Mouse (Mus musculus) lung, adult 18-20 months (tissue): ENCODE data around the gene Hoxd12.
A peak's percentile ranks its signal among the peaks of the same experiment; 100 is the strongest.

Experiments used
- DNase-seq, 2 experiments: peaks; one replicate each; pipeline ENCODE4 v3.0.0; 2022; ENCODE audit warnings: mixed read lengths in 2 of 2

The Hoxd12 gene

DNA sequence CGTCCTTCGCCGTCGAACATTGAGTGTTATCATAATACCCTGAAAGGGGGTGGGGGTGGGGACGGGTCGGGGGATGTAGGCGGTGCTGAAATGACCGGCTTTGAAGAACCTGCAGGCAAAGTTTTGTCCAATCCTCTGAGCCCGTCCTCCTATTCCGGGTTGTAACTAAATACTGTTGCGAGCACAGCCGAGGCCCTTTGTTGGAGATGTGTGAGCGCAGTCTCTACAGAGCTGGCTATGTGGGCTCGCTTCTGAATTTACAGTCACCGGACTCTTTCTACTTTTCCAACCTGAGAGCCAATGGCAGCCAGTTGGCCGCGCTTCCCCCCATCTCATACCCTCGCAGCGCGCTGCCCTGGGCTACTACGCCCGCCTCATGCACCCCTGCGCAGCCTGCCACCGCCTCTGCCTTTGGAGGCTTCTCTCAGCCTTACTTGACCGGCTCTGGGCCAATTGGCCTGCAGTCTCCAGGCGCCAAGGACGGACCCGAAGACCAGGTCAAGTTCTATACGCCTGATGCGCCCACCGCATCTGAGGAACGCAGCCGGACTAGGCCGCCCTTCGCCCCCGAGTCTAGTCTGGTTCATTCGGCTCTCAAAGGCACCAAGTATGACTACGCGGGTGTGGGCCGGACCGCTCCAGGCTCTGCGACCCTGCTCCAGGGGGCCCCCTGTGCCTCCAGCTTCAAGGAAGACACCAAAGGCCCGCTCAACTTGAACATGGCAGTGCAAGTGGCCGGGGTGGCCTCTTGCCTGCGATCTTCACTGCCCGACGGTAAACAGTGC lies at the start of gene Hoxd12:
Gene Hoxd12, plus strand, starts transcription at position 133 of the 785 bp plus-strand sequence.
- DNase-seq = no peak

DNA sequence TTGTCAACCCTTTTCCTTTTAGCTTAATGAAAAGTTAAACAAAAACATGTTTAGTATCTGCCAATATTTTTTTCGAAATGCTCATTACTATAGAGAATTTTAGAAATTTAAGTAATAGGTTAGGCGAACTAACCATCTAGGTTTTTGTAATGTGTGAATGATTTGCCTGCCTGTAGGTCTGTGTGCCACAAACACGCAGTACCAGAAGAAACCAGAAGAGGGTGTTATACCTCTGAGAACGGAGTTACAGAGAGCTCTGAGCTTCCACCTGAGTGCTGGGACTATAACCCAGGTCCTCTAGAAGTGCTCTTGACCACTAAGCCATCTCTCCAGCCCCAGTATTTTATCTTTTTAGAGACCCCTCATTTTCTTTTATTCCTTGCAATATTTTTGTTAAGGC lies 39.4 kb upstream of the Hoxd12 start:
- DNase-seq = no peak

DNA sequence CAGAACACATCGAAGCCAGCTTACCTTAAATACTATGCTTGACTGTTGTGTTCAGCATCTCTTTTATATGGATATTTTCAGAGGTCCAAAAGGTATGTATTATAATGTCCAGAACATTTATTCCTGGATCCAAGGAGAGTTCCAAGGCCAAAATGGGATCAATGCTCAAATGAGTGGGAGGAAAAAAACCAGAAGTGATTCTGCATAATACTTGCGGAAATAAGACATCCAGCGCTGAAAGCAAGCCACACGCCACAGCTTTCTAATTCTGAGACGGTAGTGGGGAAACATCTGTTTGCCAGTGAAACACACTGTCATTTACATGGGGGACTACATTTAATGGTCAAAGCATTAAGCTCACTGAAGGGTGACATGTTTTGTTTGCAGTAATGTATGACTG lies 32.4 kb upstream of the Hoxd12 start:
- DNase-seq = no peak

GRCm38 (mm10) chr2:74645631-74646030 lies 29.2 kb upstream of the Hoxd12 start:
- DNase-seq = no peak

- DNase-seq = no peak
These were observed 27.5 kb upstream of the Hoxd12 start for GRCm38 (mm10) chr2:74647082-74647864.

DNA sequence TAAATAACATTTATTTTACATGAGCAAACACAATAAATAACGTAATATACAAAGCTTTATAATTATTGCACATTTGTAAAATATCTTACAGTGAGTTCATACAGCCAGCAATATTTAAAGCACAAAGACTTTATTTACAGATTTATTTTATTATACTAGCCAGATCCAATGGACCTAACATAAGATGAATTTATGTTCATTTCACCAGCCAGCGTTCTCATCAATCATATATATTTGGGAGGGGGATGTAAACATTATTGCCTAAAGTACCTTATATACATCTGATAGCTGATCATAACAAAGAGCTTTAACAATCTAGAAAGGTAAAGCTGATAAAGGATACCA lies 21.8 kb upstream of the Hoxd12 start:
- DNase-seq = no peak

GRCm38 (mm10) chr2:74653781-74654535 lies 20.9 kb upstream of the Hoxd12 start:
- no peak for DNase-seq

DNA sequence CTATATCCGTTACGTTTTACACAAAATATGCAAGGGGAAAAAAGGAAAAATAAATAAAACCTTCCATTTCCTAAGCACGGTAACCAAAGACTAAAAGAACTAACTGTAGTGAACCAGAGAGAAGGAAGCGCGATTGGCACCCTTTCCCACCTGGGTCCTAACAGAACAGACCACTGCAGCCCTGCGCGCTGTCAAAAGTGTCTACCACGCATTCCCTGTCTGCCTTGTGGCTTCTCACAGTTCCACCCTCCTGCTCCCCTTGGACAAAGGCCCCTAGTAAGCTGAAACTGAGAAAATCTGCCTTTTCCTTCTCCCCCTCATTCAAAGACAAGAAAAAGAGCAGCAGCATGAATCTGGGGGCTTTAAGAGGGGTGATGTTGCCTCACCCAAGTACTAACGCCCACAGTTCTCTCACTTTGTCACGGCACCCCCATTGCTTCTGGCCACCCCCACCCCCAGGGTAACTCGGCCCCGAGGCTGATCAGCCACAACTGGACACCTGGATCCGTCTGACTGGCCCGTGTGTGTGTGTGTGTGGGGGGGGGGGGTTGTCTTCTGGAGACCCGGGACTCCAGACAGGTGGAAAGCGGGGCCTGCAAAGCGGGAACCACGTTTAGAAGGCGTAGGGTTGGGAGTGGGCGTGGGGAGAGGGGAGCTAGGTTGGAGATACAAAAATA lies 19.9 kb upstream of the Hoxd12 start:
- DNase-seq = no peak

- DNase-seq = no peak
These were observed 19.4 kb upstream of the Hoxd12 start for GRCm38 (mm10) chr2:74655420-74655781.

DNA sequence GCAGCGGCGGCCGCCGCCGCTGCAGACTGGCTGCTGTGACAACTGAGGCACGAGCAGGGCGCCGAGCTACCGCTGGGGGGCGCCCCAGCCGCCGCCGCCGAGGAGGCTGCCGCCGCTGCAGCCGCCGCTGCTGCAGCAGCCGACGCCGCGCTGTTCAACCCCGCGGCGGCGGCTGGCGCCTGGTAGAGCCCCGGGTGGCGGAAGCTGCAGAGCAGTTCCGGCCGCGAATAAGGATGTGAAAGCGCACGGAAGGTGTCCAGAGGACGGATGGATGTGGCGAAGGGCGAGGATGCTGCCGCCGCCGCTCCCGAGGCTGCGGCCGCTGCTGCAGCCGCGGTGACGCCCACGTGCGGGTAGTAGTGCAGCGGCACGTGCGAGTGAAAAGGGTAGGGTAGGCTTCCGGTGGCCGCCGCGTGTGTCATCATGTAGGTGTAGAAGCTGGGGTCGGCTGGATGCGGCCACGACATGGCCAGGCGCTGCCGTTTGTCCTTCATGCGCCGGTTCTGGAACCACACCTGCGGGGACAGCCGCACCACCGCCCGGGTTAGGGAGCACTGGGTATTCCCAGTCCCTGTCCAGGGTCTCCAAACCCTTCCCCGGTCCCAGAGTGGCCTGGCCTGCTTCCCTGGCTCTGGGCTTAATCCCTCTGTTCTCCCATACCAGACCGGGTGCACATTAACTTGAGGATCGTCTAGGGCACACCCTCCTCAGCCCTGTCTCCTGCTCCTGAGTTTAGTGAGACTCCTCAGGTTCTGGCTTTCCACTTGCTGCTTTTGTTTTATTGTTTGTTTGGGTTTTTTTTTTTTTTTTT lies 18.8 kb upstream of the Hoxd12 start:
- no peak for DNase-seq

DNA sequence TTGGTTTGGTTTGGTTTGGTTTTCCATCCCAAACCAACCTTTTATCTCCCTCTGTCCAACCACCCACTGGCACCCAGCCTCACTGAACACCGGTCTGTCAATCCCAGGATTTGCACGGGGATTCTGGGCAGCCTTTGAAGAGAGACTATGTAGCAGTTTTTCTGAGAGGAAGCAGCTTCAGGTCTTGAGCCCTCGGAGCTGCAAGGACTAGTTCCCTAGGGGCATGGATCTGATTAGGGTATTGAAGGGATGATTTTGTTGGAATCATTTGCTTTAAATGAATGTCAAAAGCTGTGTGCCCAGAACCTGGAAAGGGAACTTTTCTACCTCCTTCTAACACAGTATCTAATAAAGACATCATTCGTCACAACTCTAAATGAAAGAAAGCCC lies 18.2 kb upstream of the Hoxd12 start:
- DNase-seq = no peak

GRCm38 (mm10) chr2:74657251-74658023 lies 17.4 kb upstream of the Hoxd12 start:
- no peak for DNase-seq

GRCm38 (mm10) chr2:74658024-74658666 lies 16.7 kb upstream of the Hoxd12 start:
- no peak for DNase-seq

- DNase-seq = no peak
These were observed 16.0 kb upstream of the Hoxd12 start for GRCm38 (mm10) chr2:74658667-74659371.

DNA sequence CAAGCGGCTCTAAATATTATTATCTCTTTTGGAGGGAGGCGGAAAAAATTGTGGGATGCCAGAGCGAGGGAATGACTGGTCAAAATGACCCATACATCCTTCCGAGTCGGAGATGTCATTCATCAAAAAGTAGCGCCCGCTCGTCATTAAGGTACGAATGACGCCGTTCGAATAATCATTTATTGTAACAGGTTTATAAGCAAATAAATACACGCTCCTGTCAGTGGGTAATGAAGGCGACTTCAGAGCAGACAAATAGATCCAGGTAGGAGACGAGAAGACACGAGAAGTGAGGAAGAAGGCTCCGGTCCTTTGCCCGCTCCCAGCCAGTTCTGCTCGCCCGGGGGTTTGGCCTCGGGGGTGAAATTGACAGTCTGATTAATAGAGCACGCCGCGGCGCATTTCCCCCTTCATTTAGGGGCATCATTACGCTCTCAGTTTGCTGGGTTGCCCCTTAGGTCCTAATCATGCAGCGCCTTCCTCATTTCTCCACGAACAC lies 15.3 kb upstream of the Hoxd12 start, which contains the start of gene Evx2:
Gene Evx2, minus strand, starts transcription at position 51 of the 499 bp plus-strand sequence.
- no peak for DNase-seq

DNA sequence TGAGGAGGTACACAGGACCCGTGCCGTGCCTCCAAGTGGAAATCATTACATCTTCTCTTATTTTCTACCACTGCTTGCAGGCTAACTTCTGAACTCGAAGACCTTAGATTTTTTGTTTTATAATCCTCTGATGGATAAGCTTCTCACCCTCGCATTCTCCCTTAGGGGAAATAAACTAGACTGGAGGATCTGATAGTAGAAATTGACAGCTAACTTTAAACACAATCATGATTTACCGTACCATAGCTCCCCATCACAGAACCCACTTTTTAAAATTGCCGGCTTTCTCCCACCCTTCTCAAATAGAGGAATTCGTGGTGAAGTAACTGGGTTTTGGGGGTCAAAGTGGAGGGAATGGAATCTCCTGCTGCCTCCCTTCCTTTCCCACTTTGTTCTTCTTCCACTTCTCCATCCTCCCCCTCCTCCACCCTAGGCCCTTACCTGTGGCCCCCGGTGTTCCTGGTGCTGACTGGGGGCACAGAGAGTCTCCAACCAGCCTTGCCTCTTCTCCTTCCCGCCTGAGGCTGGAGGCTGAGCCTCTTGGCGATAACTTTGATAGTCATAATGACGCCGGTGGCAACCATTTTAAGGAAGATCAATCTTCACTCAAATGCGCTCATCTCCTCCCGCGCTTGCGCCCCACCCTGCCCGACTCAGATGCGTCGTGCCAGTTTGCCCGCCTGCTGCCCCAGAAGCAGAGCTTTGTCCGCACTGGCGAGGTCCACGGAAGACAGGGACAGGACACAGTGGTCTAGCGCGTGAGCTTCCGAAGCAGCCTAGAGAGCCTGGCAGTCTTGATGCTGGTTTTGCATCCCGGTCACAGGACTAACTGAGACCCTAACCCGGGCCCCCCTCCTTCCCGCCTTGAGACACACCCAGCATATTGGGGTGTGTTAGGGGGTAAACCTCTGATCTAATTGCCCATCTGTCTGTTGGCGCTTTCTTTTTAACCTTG lies 14.1 kb upstream of the Hoxd12 start:
- no peak for DNase-seq

DNA sequence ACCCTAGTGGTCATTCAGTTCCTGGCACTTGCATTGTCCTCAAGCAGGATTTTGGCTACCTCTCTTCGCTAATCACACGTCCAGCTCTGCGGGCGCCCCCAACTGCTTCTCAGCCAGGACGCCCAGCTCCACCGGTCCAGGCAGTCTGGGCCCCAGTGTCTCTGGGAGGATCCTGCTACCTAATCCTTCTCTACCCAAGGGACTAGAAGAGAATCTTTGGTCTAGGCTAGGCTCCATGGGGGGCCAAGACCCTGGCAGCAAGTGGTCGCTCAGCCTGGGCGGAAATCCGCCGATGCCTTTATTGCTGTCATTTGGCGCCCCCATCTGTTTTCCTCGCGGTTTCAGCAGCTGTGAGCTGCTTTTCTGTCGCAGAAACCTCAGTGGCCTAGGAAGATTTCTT lies 13.1 kb upstream of the Hoxd12 start:
- no peak for DNase-seq

DNA sequence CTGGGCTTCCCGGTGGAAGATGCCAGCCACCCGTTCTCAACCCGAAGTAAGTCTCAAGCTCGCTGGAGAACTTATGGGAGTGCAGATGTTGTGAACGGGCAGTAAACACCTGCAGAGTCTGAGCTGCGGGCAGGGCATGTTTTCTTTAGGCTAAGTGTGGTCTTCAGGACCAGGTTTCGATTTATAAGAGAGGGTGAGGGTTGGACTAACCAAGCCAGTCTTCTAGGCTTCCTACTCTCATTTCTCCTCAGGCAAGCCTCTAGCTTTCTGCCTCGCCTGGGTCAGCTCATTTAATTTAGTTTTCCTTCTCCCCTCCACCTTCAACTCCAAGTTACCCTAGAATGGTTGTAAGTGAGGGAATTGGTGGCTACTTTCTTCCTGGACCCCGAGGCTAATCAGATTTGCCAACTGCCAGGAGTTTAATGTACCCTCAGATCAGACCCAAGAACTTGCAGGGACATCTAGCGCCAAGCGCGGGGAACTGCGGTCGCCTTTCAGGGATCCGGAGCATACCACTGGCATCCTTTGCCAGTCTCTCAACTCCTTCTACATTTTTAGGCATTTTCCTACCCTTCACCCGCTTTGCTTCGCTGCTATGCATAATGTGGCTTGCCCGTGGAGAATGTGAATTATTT lies 11.4 kb upstream of the Hoxd12 start:
- DNase-seq = peak in 1 of 2 experiments; percentile 34
